Mouse (Mus musculus): ENCODE results near the gene Ube2dnl1. TPM values are rescaled to one million over a fixed set of nuclear protein-coding genes. Genes with fewer than 3 reads are reported as not detected.

Gene Ube2dnl1
- total RNA-seq (2021) = not detected
- long read RNA-seq = 0 reads

DNA sequence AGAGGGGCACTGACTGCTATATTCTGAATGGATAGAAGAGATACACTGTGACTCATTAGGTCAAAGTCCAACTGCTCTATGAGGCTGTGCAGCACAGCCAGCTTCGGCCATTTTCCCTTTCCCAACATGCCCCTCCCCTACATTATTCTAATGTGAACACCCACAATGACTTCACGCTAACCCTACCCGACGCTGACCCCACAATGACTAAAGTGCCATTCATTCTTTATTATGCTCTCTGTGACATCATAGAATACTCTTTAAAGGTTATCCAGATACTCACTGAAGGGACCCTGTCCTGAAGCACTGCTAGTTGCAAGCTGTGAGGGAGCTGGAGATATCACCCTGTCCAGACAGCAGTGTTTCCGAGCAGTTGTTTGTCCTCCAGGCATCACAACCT lies at the start of gene Ube2dnl1:
Gene Ube2dnl1 (plus strand): TSS at position 301 of the 400 bp plus-strand sequence.
- DNase-seq (ENCODE audit: low spot score in 2 of 2) = no peak

- DNase-seq (ENCODE audit: low spot score in 2 of 2) = no peak
Observed at GRCm38 (mm10) chrX:114895489-114895888, 9.3 kb upstream of the Ube2dnl1 start.

GRCm38 (mm10) chrX:114897506-114897905 lies 7.3 kb upstream of the Ube2dnl1 start:
- DNase-seq (ENCODE audit: low spot score in 2 of 2) = no peak

GRCm38 (mm10) chrX:114903391-114903790 lies 1.4 kb upstream of the Ube2dnl1 start:
- DNase-seq (ENCODE audit: low spot score in 2 of 2) = no peak

DNA sequence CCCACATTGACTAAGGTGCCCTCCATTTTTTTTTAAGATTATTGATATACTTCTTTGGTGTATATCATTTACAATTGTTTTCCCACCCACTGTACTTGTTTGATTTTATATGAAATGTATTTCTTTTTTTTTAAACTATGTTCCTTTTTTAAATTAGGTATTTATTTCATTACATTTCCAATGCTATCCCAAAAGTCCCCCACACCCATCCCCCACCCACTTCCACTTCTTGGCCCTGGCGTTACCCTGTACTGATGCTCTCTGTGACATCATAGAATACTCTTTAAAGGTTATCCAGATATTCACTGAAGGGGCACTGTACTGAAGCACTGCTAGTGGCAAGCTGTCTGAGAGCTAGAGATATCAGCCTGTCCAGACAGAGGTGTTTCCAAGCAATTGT lies 2.5 kb downstream of the Ube2dnl1 start, which contains the start of gene Ube2dnl2:
Gene Ube2dnl2 (plus strand): TSS at position 301 of the 400 bp plus-strand sequence.
- DNase-seq (ENCODE audit: low spot score in 2 of 2) = no peak

- no peak for DNase-seq (ENCODE audit: low spot score in 2 of 2)
Observed at GRCm38 (mm10) chrX:114955066-114955465, 50.3 kb downstream of the Ube2dnl1 start.

Other genes with a start within 250 kb of the Ube2dnl1 start
- not detected for gene Ube2dnl2, start 2.6 kb downstream of the Ube2dnl1 start, total RNA-seq (2021)